Mouse (Mus musculus) kidney, embryonic 14.5 days (tissue): ENCODE results near the gene Hbb-y. TPM values are rescaled to one million over a fixed set of nuclear protein-coding genes. Genes with fewer than 3 reads are reported as not detected.
A peak's percentile ranks its signal among the peaks of the same experiment; 100 is the strongest.
"Not testable (repeated sequence)": the region's sequence is repeated elsewhere in the genome, so short reads cannot be mapped to it uniquely, and the experiment has no call there.

Experiments used
- ATAC-seq: fragments of 200-750 bp; cut with Nextera tagmentation; 2 replicates; pipeline ENCODE4 v1.8.0; 2017; ENCODE audit warnings: moderate number of reproducible peaks, mild to moderate bottlenecking, moderate TSS enrichment, moderate library complexity; ENCODE audit not compliant: low FRiP score, low TSS enrichment
- H3K27ac ChIP-seq: fragments of 300-500 bp; sonication (generic); 2 replicates; pipeline ENCODE4 v1.5.1; 2014; ENCODE audit warnings: low read depth, mild to moderate bottlenecking, low read length, moderate library complexity, mixed read lengths
- H3K27me3 ChIP-seq: fragments of 300-500 bp; sonication (generic); 2 replicates; pipeline ENCODE4 v1.6.1; 2014; ENCODE audit warnings: mild to moderate bottlenecking, low read length; ENCODE audit not compliant: control insufficient read depth, insufficient read depth
- H3K36me3 ChIP-seq: fragments of 300-500 bp; sonication (generic); 2 replicates; pipeline ENCODE4 v1.6.1; 2014; ENCODE audit warnings: low read length, mixed read lengths; ENCODE audit not compliant: control insufficient read depth, insufficient read depth
- H3K4me1 ChIP-seq: fragments of 300-500 bp; sonication (generic); 2 replicates; pipeline ENCODE4 v1.6.1; 2014; ENCODE audit warnings: low read length, mixed read lengths; ENCODE audit not compliant: control insufficient read depth, insufficient read depth
- H3K4me2 ChIP-seq: fragments of 300-500 bp; sonication (generic); replicated peaks from 2 replicates; pipeline ENCODE4 v1.6.1; 2014; ENCODE audit warnings: low read depth, mild to moderate bottlenecking, low read length
- H3K4me3 ChIP-seq: fragments of 300-500 bp; sonication (generic); 2 replicates; pipeline ENCODE4 v1.5.1; 2014; ENCODE audit warnings: mild to moderate bottlenecking, low read length
- H3K9ac ChIP-seq: fragments of 300-500 bp; sonication (generic); 2 replicates; pipeline ENCODE4 v1.6.1; 2014; ENCODE audit warnings: low read depth, mild to moderate bottlenecking, low read length, moderate library complexity
- H3K9me3 ChIP-seq: fragments of 300-500 bp; sonication (generic); 2 replicates; pipeline ENCODE4 v1.6.1; 2016; ENCODE audit warnings: low read length; ENCODE audit not compliant: control insufficient read depth
- WGBS: fragments of 180-500 bp; shearing (Covaris S2); extraction: QIAGEN DNeasy Blood & Tissue Kit; methylation state at CpG from one replicate; pipeline ENCODE4 v1.1.7; 2014; 5-methylcytosine and 5-hydroxymethylcytosine counted together
- polyA plus RNA-seq: library from polyadenylated mRNA; unstranded; fragments of >200 nt; fragmentation: Nextera tagmentation; extraction: Ambion mirVana; gene quantifications from 2 replicates; pipeline ENCODE4 v1.2.1, GENCODE M21; 2014

The Hbb-y gene
- polyA plus RNA-seq, 1 experiment from 2014 or later = 578 TPM

DNA sequence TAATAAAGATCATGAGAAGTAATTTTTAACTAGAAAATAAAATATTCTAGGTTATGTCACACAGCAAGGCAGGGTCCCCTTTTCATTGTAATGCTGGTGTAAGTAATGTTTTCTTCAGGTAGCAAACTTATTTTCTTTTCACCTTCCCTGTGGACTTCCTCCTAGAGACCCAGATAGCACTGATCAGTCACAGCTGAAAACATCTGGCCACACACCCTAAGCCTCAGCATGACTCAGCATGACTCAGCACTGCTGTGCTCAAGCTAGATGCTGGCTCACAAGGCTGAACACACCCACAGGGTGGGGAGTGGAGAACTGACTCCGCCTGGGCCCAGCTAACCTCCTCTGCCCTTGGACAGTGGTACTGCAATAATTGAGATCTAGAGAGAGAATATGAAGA, 7.8 kb upstream of the Hbb-y start:
- WGBS = 46% methylated on average over 1 of the region's 1 CpGs
- ATAC-seq = peak; percentile 68; the same call in 1 of the 2 replicates

DNA sequence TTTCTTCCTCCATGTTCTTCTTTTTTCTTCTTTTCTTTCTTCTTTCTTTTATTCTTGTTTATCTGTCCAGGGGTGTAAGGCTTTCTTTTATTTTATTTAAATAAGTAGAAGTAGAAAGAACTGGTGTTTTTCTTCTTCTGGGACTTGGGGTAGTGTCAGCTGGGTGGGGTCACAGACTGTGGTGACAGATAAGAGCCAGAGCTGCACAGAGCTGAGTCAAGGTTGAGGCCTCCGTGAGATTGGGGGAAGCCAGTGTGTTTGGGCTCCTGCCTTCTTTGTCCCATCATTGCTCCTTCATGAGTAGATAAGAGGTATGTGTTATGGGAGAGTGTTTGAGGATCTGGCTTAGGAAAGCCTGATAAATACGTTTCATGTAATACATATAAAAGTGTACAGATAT, 6.1 kb upstream of the Hbb-y start:
- no peak overlapping the region for H3K4me2 ChIP-seq
- no peak overlapping the region for H3K9ac ChIP-seq
- H3K9me3 ChIP-seq = no peaks in the 10 kb centered on the region
- no peak overlapping the region for H3K27ac ChIP-seq
- H3K27me3 ChIP-seq = no peaks in the 10 kb centered on the region
- no peaks in the 10 kb centered on the region for H3K4me1 ChIP-seq
- ATAC-seq = no peak
- H3K4me3 ChIP-seq = no peak overlapping the region
- 78% methylated on average over 2 of the region's 2 CpGs for WGBS
- H3K36me3 ChIP-seq = no peaks in the 10 kb centered on the region

More for the DNA sequence above, 7.8 kb upstream of the Hbb-y start:
- H3K4me2 ChIP-seq = no peak overlapping the region
- no peaks in the 10 kb centered on the region for H3K9me3 ChIP-seq
- H3K9ac ChIP-seq = no peak overlapping the region
- H3K4me3 ChIP-seq = no peak overlapping the region
- H3K27ac ChIP-seq = no peak overlapping the region
- H3K4me1 ChIP-seq = no peaks in the 10 kb centered on the region
- no peaks in the 10 kb centered on the region for H3K27me3 ChIP-seq
- no peaks in the 10 kb centered on the region for H3K36me3 ChIP-seq

DNA sequence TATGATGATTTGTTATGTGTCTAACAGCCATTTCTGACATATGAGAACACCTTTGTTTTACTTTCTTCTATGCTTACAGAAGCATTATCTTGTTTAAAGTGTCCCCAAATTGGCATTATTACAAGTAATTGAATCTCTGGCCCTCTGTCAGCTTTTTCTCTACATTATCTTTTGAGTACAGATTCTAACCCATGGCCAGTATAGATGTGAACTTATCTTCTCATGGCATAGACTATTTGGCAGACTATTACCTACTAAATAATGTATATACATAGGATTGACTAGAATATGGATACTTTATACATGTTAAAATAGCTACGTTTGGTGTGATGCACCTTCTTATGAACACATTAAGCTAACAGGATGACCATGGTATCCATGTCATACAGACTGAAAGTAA, 1.7 kb upstream of the Hbb-y start:
- Histone ChIP-seq H3K9ac (no peak overlapping the region), H3K4me1 (no peaks in the 10 kb centered on the region), H3K9me3 (no peaks in the 10 kb centered on the region), H3K36me3 (no peaks in the 10 kb centered on the region), H3K27ac (no peak overlapping the region), H3K4me3 (no peak overlapping the region), H3K4me2 (no peak overlapping the region), H3K27me3 (no peaks in the 10 kb centered on the region)
- WGBS = 67% methylated on average over 1 of the region's 1 CpGs
- ATAC-seq = no peak

DNA sequence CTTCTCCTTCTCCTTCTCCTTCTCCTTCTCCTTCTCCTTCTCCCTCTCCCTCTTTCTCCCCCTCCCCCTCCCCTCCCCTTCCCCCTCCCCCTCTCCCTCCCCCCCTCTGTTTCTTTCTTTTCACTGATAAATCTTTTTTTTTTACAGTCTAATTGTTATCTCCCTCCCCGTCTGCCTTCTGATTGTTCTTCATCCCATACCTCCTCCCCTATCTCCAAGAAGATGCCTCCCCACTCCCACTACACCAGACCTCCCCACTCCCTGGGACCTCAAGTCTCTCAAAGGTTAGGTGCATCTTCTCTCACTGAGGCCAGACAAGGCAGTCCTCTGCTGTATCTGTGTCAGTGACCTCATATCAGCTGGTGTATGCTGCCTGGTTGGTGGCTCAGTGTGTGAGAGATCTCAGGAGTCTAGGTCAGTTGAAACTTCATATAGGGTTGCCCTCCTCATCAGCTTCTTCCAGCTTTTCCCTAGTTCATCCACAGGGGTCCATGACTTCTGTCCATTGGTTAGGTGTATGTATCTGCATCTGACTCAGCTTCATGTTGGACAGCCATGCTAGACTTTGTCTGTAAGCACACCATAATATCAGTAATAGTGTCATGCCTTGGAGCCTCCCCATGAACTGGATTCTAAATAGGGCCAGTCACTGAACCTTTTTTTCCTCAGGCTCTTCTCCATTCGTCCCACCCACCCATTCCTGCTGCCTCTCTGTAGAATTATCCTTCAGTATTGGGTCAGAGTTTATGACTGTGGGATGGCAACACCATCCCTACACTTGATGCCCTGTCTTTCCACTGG, 8.3 kb downstream of the Hbb-y start:
- ATAC-seq = no peak
- H3K4me2 ChIP-seq = no peak overlapping the region
- H3K9ac ChIP-seq = no peak overlapping the region
- no peaks in the 10 kb centered on the region for H3K9me3 ChIP-seq
- no peaks in the 10 kb centered on the region for H3K4me1 ChIP-seq
- no peak overlapping the region for H3K4me3 ChIP-seq
- no peaks in the 10 kb centered on the region for H3K27me3 ChIP-seq
- WGBS = 57% methylated on average over 2 of the region's 2 CpGs
- no peaks in the 10 kb centered on the region for H3K36me3 ChIP-seq
- H3K27ac ChIP-seq = no peak overlapping the region

DNA sequence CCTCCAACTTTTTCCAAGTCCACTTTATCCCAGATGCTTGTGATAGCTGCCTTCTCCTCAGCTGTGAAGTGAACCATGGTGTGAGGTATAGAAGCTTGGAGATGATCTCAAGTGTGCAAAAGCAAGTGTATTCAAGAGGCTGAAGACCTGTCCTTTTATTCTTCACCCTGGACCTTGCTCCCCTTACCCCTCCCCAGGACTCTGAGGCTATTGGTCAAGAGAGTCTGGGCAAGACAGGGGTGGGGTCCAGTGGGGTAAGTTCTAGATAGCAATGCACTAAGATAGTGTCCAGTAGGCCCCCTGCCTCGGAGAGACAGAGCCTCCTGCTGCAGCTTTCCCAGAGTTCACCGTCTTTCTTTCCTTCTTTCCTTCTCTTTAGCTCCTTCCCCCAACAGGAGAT, 10.0 kb downstream of the Hbb-y start, which contains the start of gene Hbb-bh1:
Gene Hbb-bh1, minus strand, starts transcription at position 131 of the 400 bp plus-strand sequence.
- no peak for ATAC-seq
- H3K9me3 ChIP-seq = no peaks in the 10 kb centered on the region
- H3K9ac ChIP-seq = no peak within 1 kb of the TSS
- no peaks in the 10 kb centered on the region for H3K36me3 ChIP-seq
- H3K4me2 ChIP-seq = no peak within 1 kb of the TSS
- no peaks in the 10 kb centered on the region for H3K4me1 ChIP-seq
- H3K4me3 ChIP-seq = no peak within 1 kb of the TSS
- H3K27me3 ChIP-seq = no peaks in the 10 kb centered on the region
- WGBS = 86% methylated on average over 2 of the region's 2 CpGs
- no peak within 1 kb of the TSS for H3K27ac ChIP-seq

DNA sequence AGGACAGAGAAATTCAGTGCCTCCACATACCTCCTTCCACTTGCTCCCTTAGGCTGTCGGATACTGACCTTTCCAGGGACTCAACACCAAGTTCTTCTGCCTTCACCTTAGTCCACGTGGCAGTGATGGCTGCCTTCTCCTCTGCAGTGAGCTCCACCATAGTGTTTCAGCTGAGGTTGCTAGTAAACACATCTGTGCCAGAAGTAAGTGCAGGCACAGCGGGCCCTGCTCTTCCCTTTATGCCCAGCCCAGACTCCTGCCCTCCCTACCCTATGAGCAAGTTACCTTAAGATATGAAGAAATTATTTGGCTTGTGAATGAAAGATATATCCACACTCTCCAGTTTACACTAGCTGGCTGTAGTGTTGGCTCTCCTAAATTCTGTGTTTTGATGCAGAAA, 12.7 kb downstream of the Hbb-y start, which contains the start of gene Hbb-bh2:
Gene Hbb-bh2, minus strand, starts transcription at position 253 of the 400 bp plus-strand sequence.
- Histone ChIP-seq H3K4me2 (no peak within 1 kb of the TSS), H3K9me3 (no peaks in the 10 kb centered on the region), H3K9ac (no peak within 1 kb of the TSS), H3K27ac (no peak within 1 kb of the TSS), H3K36me3 (no peaks in the 10 kb centered on the region), H3K4me3 (no peak within 1 kb of the TSS), H3K4me1 (no peaks in the 10 kb centered on the region), H3K27me3 (no peaks in the 10 kb centered on the region)
- WGBS = 75% methylated on average over 3 of the region's 3 CpGs
- no peak for ATAC-seq

DNA sequence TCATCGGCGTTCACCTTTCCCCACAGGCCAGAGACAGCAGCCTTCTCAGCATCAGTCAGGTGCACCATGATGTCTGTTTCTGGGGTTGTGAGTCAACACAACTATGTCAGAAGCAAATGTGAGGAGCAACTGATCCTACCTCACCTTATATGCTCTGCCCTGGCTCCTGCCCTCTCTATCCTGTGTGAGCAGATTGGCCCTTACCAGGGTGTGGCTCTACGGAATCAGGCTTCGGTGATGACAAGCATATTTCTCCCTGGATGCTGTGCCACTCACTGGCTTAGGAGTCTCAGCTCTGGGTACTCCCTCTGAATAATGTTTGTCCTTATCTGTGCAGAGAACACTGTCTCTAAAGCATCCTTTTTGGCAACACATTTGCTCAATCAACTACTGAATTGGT, 25.2 kb downstream of the Hbb-y start, which contains the start of gene Hbb-bs:
Gene Hbb-bs, minus strand, starts transcription at position 289 of the 400 bp plus-strand sequence.
- H3K9ac ChIP-seq = no peak within 1 kb of the TSS
- ATAC-seq = no peak
- WGBS = 93% methylated on average over 4 of the region's 4 CpGs
- H3K36me3 ChIP-seq = no peaks in the 10 kb centered on the region
- no peaks in the 10 kb centered on the region for H3K4me1 ChIP-seq
- no peak within 1 kb of the TSS for H3K4me3 ChIP-seq
- H3K9me3 ChIP-seq = no peaks in the 10 kb centered on the region
- H3K27ac ChIP-seq = no peak within 1 kb of the TSS
- no peak within 1 kb of the TSS for H3K4me2 ChIP-seq
- no peaks in the 10 kb centered on the region for H3K27me3 ChIP-seq

DNA sequence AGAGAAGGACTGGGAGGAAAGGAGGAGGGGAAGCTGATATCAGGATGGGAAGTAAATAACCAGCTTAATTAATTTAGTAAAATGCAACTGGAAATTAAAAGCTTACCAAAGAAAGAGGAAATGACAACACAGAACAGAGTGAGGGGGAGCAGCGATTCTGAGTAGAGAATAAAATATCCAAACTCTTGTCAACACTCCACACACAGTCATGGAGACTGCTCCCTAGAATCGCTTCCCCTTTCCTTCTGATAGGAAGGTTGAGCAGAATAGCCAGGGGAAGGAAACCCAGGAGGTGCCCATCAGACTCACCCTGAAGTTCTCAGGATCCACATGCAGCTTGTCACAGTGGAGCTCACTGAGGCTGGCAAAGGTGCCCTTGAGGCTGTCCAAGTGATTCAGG, 25.9 kb downstream of the Hbb-y start:
- H3K4me3 ChIP-seq, H3K4me1 ChIP-seq, H3K9ac ChIP-seq, H3K27me3 ChIP-seq, H3K4me2 ChIP-seq, H3K27ac ChIP-seq, ATAC-seq, H3K36me3 ChIP-seq, H3K9me3 ChIP-seq: not testable (repeated sequence)
- no CpG with 5 or more reads among the region's 2 CpGs for WGBS

DNA sequence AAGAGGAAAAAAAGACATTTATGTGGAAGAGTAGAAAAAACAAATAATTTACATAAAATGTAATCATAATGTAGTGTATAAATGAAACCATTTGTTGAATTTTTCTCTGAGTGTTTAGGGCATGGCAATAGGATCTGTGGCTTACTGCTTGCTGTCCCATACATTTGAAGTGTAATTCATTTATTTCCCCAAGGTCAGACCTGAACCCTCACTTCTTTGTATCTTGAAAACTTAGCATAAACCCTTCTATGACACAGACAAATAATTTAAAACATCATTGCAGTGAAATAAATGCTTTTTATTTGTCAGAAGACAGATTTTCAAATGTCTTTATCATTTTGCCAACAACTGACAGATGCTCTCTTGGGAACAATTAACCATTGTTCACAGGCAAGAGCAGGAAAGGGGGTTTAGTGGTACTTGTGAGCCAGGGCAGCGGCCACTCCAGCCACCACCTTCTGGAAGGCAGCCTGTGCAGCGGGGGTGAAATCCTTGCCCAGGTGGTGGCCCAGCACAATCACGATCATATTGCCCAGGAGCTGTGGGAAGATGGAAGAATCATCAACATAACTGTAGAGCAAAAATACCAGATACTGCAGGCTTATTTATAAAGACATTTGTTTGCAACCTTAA, 26.6 kb downstream of the Hbb-y start:
- no peaks in the 10 kb centered on the region for H3K4me1 ChIP-seq
- no peak overlapping the region for H3K4me3 ChIP-seq
- ATAC-seq = no peak
- no peaks in the 10 kb centered on the region for H3K27me3 ChIP-seq
- WGBS = 69% methylated on average over 3 of the region's 3 CpGs
- no peaks in the 10 kb centered on the region for H3K36me3 ChIP-seq
- H3K9me3 ChIP-seq = no peaks in the 10 kb centered on the region
- H3K9ac ChIP-seq = no peak overlapping the region
- no peak overlapping the region for H3K4me2 ChIP-seq
- no peak overlapping the region for H3K27ac ChIP-seq
